Comparison of ENCODE assay signal across 19 mouse cellular contexts in the genomic region with DNA sequence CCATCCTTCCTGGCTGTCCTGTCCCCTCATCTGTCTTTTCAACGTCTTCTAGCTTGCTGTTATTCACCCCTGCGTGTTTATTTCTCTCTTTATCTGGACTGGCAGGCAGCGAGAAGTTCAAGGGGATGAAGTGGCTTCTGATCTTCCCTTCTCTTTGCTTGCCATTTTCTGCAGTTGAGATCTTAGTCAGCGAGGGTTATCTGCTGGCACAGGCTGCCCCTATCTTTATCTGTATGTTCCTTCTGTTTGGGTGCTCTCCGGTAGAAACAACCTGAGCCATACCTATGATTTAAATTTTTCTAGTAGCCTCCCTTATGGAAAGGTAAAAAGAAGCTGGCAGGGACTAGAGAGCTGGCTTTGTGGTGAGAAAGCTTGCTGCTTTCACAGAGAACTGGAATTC. TPM values are rescaled to one million over a fixed set of nuclear protein-coding genes. Genes with fewer than 3 reads are reported as not detected.
DNase-seq lines count a peak whose midpoint lies in the region; ATAC-seq lines count a peak whose summit lies in the region.
"Had no signal": no experiment of that assay in that cellular context is flagged by ENCODE, and none has a peak within 500 bp of the region (broad histone marks: within the 10 kb centered on the region; RNA-seq: fewer than 3 reads in every experiment).

No protein-coding gene starts in this region.

- H3K4me1 ChIP-seq in heart, embryonic 13.5 days: peaks cover 68% of the 10 kb centered on the region
- H3K4me1 ChIP-seq in liver, embryonic 12.5 days: peaks cover 83% of the 10 kb centered on the region
- peaks cover 20% of the 10 kb centered on the region; the same call in 1 of the 2 replicates for H3K4me1 ChIP-seq in stomach, embryonic 14.5 days (ENCODE audit: control insufficient read depth, insufficient read depth, low read length)

- peak overlapping the region; percentile 36 for H3K4me3 ChIP-seq in heart, embryonic 13.5 days
- H3K4me3 ChIP-seq in liver, embryonic 12.5 days: peak overlapping the region; percentile 97
- no peak overlapping the region for H3K4me3 ChIP-seq in stomach, embryonic 14.5 days (ENCODE audit: low read depth, low read length)
- H3K4me3 ChIP-seq: embryonic facial prominence, embryonic 12.5 days; intestine, embryonic 15.5 days; limb, embryonic 15.5 days had no signal

- H3K27me3 ChIP-seq in heart, embryonic 13.5 days (replicated peaks): no peaks in the 10 kb centered on the region
- no peaks in the 10 kb centered on the region for H3K27me3 ChIP-seq in liver, embryonic 12.5 days (replicated peaks)
- no peaks in the 10 kb centered on the region for H3K27me3 ChIP-seq in stomach, embryonic 14.5 days (ENCODE audit: control insufficient read depth, insufficient read depth, low read length)
- H3K27me3 ChIP-seq: embryonic facial prominence, embryonic 12.5 days; intestine, embryonic 15.5 days; limb, embryonic 15.5 days had no signal

- intact Hi-C loops in heart, postnatal 25 days (cut with DNase I): no loop called here

- peaks cover 12% of the 10 kb centered on the region for H3K36me3 ChIP-seq in heart, embryonic 13.5 days
- peaks cover 34% of the 10 kb centered on the region for H3K36me3 ChIP-seq in liver, embryonic 12.5 days
- no peaks in the 10 kb centered on the region for H3K36me3 ChIP-seq in stomach, embryonic 14.5 days (ENCODE audit: control insufficient read depth, insufficient read depth, low read length)
- H3K36me3 ChIP-seq: embryonic facial prominence, embryonic 12.5 days; intestine, embryonic 15.5 days; limb, embryonic 15.5 days had no signal

- H3K9me3 ChIP-seq in heart, embryonic 13.5 days: no peaks in the 10 kb centered on the region
- no peaks in the 10 kb centered on the region for H3K9me3 ChIP-seq in liver, embryonic 12.5 days (replicated peaks)
- H3K9me3 ChIP-seq in stomach, embryonic 14.5 days (ENCODE audit: control insufficient read depth, low read depth, low read length): no peaks in the 10 kb centered on the region
- H3K9me3 ChIP-seq: embryonic facial prominence, embryonic 12.5 days; intestine, embryonic 15.5 days; limb, embryonic 15.5 days had no signal

- H3K9ac ChIP-seq in heart, embryonic 13.5 days: peak overlapping the region; percentile 65; the same call in 1 of the 2 replicates
- H3K9ac ChIP-seq in liver, embryonic 12.5 days: peak overlapping the region; percentile 80
- H3K9ac ChIP-seq in stomach, embryonic 14.5 days (replicated peaks; ENCODE audit: low read depth, low read length): no peak overlapping the region
- H3K9ac ChIP-seq: embryonic facial prominence, embryonic 12.5 days; forebrain, postnatal 0 days; intestine, embryonic 15.5 days; limb, embryonic 15.5 days had no signal

- H3K27ac ChIP-seq in heart, embryonic 13.5 days (replicated peaks): peak overlapping the region; percentile 75
- peak overlapping the region; percentile 99 for H3K27ac ChIP-seq in liver, embryonic 12.5 days
- peak overlapping the region; percentile 22; the same call in 1 of the 2 replicates for H3K27ac ChIP-seq in stomach, embryonic 14.5 days (ENCODE audit: low read length)
- H3K27ac ChIP-seq: embryonic facial prominence, embryonic 12.5 days; limb, embryonic 15.5 days had no signal

- DNase-seq in heart, postnatal 25 days (ENCODE audit: low spot score): no peak
- peak; percentile 83 for DNase-seq in c-Kit-negative CD71-positive TER-119-positive erythroid progenitor cells, embryonic 14.5 days (ENCODE audit: low read depth, low spot score)
- no peak for DNase-seq in kidney, adult 9 months
- no peak for DNase-seq in gastrocnemius, postnatal 4 days (ENCODE audit: low spot score in 2 of 2)
- no peak for DNase-seq in cerebellum, postnatal 4 days (ENCODE audit: low spot score in 2 of 2)
- DNase-seq: cerebellum, adult 9-11 months; forebrain, postnatal 0 days; gastrocnemius, postnatal 36 days; heart, postnatal 4 days; kidney, postnatal 4 days; right cerebral cortex, postnatal 4 days; thymus, postnatal 36 days had no signal

- ATAC-seq in heart, embryonic 13.5 days (ENCODE audit: extremely low read depth, insufficient number of reproducible peaks, low FRiP score, low TSS enrichment): no peak
- peak; percentile 61 for ATAC-seq in liver, embryonic 12.5 days
- no peak for ATAC-seq in stomach, embryonic 14.5 days (ENCODE audit: insufficient number of reproducible peaks, insufficient read depth, low FRiP score, low read depth)
- ATAC-seq: forebrain, postnatal 0 days; intestine, embryonic 15.5 days; midbrain, embryonic 16.5 days had no signal

- peak overlapping the region; percentile 59 for H3K4me2 ChIP-seq in heart, embryonic 13.5 days
- peak overlapping the region; percentile 77 for H3K4me2 ChIP-seq in liver, embryonic 12.5 days
- H3K4me2 ChIP-seq in stomach, embryonic 14.5 days (replicated peaks; ENCODE audit: low read depth, low read length): no peak overlapping the region
- H3K4me2 ChIP-seq: embryonic facial prominence, embryonic 12.5 days; intestine, embryonic 15.5 days; limb, embryonic 15.5 days had no signal

- 20% methylated on average over 5 of the region's 5 CpGs for WGBS in heart, embryonic 13.5 days
- WGBS in liver, embryonic 12.5 days (ENCODE audit: insufficient replicate concordance): 20% methylated on average over 5 of the region's 5 CpGs
- WGBS in stomach, embryonic 14.5 days: 44% methylated on average over 5 of the region's 5 CpGs

RNA-seq across cellular contexts. Expression of a gene that starts 4.7 kb away (rescaled TPM):
- polyA plus RNA-seq in heart, embryonic 13.5 days (2015; fragmentation: Nextera tagmentation; extraction: Ambion mirVana): 50.2 and 50.8 TPM in 2 replicates
- 10 to 100 TPM; 56.3 to 58.1 TPM for total RNA-seq in heart, postnatal 25 days (2021)
- polyA plus RNA-seq in liver, embryonic 12.5 days (2016; fragmentation: Nextera tagmentation; extraction: Ambion mirVana): 166 and 181 TPM in 2 replicates
- 27.0 and 28.3 TPM in 2 replicates for polyA plus RNA-seq in stomach, embryonic 14.5 days (2014; fragmentation: Nextera tagmentation; extraction: Ambion mirVana)
- 100 to 1,000 TPM in 1 of 2 experiments, 10 to 100 TPM in 1; 69.1 to 105 TPM for total RNA-seq in gastrocnemius, postnatal 4 days (2021)

Comparison
In these comparisons a context has a peak if more than half of its experiments do, and no peak if none do; other contexts are left out.
1. H3K27ac ChIP-seq: peak in every context shown above with its lines; median percentile 99 in liver, embryonic 12.5 days; 75 in heart, embryonic 13.5 days; 22 in stomach, embryonic 14.5 days.